Mouse (Mus musculus) megakaryocyte, adult 5-6 weeks (primary cell): Measurements from ENCODE around the gene Prkg1. TPM values are rescaled to one million over a fixed set of nuclear protein-coding genes. Genes with fewer than 3 reads are reported as not detected.

Source experiments
- ATAC-seq: 2 replicates; pipeline ENCODE4 v1.8.0; 2016; ENCODE audit warnings: mild to moderate bottlenecking, inconsistent platforms; ENCODE audit not compliant: poor library complexity, severe bottlenecking
- total RNA-seq, 2 experiments: library from RNA; stranded (forward) in 1 of 2; stranded (reverse) in 1 of 2; fragments of 153-499, 151-499 nt in 1 of 2; fragments of 221-1000, 200-1000 nt in 1 of 2; gene quantifications; 2 replicates each; pipeline versions ENCODE4 v1.2.3 to v1.2.4; 2015 to 2017

The Prkg1 gene
- total RNA-seq, 2 experiments from 2014 or later, result 0.11 TPM

DNA sequence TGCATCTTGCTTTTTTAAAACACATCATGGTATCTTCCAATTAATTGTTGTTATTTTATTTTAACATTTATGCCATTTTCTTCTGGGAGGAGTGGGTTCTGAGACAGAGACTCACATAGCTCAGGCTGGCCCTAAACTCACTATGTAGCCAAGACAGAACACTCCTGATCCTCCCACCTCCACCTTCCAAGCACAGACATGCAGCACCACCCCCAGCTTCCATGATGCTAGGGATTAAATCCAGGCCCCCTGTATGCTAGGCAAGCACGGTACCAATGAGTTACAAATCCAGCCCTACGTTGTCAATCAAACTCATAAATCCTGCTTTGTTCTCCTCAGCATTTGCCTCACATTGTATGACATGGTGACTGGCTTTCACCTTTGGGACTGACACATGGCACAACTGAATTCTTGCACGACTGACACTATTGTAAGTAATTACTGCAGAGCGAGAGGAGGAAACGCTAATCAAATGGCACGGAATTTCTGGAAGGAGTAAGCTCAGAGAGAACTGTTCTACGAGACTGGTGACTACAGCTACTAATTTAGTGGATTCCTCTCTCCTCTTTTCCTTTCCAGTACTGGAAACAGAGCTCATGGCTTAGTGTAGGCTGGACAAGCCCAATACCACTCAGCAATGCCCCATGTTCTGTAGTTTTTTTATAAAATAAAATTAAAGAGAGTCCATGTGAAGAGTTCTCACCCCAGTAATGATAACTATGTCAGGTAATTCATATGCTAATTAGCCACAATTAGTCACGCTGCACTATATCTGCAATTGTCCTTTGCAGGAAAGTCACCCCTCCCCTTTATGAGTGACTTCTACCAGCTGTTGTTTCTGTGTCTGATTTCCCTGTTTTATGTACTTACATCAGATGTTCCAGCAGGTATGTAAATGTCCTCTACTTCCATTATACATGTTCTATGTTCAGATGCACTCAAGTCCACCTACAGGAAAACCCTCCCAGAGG lies 133.6 kb downstream of the Prkg1 start:
- ATAC-seq, result no peak

DNA sequence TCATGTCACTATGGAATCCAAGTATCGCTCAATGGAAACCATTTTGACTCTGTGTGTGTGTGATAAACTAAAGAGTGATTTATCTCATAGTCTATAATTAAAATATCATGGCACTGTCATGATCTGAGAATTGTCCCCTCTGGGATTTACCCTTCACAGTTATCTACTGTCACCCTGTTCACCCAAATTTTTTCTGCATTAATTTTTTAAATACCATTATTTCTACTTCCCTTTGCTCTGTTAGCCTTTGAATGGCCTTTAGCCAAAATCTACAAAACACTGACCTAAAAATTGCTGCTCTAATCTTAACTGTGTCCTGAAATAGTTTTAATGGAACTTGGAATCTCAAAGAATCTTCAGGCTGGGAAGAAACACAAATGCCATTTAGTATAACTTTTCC lies 143.1 kb downstream of the Prkg1 start:
- no peak for ATAC-seq

GRCm38 (mm10) chr19:31616830-31617229 lies 148.0 kb downstream of the Prkg1 start:
- no peak for ATAC-seq

GRCm38 (mm10) chr19:31616159-31616558 lies 148.7 kb downstream of the Prkg1 start:
- ATAC-seq, result no peak

DNA sequence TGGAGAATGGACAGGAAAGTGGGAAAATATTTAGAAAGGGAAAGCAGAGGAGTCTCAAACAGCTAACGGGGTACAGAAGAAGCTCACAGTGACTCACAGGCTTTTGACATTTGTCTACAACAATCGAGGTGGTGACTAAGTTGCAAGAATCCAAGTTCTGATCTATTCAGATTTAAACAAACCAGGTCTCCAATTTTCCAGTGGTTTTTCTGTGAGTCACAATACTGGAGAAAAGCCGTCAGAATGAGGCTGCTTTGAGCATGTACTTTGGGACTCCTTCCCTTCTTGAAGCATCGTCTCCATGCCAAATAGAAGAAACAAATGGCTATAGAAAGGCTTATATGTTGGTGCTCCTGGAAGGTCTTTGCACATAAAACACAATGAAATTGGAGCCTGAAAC lies 151.7 kb downstream of the Prkg1 start:
- ATAC-seq, result no peak

GRCm38 (mm10) chr19:31602578-31602977 lies 162.3 kb downstream of the Prkg1 start:
- ATAC-seq, result peak; percentile 98

DNA sequence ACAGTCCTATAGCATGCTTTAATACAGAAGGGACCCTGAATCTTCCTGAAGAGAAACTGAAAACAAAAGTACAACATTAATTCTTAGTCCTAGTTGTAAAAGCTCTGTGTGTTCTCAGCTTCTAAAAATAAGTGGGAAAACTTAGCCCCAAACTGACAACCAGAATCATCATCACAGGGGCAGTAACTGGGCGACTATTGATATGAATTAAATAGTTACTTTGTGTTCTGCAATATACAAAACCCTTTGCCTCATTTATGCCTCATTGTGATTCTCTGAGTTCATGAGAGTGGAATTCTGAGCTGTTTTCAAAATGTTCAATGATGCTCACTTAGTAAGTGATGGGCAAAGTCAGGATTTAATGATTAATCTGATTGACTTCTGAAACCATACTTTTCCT lies 170.8 kb downstream of the Prkg1 start:
- ATAC-seq, result no peak

DNA sequence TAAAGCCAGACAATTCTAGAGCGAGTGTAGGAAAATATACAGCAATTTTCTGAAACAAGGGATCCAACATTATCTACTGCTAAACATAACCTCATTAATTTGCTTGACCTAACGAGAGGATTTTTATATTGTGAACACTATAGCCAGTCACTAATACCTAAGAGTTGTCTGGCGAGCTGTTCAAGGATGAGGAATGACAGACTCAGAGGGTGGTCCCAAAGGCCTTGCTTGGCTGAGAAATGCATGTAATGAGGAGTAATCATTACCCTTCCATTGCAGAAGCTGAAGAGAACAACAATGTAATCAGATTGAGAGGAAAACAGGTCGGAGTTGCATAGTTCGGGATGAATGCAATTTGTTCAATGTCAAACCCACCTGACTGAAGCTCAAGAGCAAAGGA lies 174.1 kb downstream of the Prkg1 start:
- ATAC-seq, result no peak

GRCm38 (mm10) chr19:31577092-31577491 lies 187.7 kb downstream of the Prkg1 start:
- ATAC-seq, result no peak

- no peak for ATAC-seq
Measured at GRCm38 (mm10) chr19:31564329-31564728, 200.5 kb downstream of the Prkg1 start.

DNA sequence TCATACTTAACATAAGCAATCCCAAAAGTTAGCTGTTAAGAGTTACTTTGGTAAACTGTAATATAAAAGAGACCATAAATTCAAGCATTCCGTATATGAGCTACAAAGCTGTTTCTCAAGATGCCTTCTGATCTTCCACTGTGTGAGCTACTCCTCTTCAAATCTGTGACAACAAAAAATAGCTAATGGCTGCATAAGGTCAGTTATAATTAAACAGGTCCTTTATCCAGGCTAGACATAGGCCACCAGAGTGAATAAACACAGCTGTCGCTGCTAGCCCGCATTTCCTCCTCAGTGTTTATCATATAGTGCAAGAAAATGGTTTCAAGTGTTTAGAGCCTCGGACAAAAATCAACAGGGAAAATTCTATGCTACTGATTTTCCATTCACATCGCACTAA lies 218.8 kb downstream of the Prkg1 start:
- no peak for ATAC-seq

DNA sequence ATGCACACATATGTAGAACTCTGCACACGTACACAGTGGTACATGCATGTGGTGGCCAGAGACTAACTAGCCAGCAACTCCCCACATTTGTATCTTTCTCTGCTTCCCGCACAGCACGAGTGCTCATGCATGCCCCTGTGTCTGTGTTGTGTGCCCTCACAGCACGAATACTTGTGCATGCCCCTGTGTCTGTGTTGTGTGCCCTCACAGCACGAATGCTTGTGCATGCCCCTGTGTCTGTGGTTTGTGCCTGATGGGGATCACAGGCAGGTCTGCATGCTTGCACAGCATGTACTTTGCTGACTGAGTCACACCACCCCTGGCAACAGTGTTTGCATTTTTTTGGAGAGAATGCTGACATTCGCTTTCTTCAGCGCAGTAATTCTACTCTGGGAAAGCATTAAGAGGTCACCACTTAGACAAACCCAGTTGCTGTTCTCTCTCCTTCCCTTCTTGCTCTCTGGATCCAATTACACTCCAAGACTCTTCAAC lies 233.5 kb downstream of the Prkg1 start:
- ATAC-seq, result no peak

GRCm38 (mm10) chr19:31530616-31531015 lies 234.2 kb downstream of the Prkg1 start:
- no peak for ATAC-seq

DNA sequence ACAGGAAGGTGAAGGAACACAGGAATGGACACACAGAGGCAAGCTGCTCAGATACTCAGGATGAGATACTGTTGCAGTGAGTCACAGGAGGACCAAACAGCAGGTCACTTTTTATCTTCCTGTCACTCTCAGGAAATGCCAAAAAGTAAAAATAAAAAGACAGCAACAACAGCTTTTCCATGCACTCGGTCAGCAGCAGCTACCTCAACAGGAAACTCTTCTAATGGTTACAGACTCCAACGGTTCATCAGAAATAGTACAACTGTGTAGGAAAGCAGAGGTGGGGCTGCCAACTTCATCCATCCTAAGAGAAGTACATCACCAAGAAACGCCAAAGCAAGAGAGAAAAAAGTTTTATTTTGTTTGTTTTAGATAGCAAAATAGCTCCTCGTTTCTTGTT lies 234.9 kb downstream of the Prkg1 start:
- ATAC-seq, result no peak

DNA sequence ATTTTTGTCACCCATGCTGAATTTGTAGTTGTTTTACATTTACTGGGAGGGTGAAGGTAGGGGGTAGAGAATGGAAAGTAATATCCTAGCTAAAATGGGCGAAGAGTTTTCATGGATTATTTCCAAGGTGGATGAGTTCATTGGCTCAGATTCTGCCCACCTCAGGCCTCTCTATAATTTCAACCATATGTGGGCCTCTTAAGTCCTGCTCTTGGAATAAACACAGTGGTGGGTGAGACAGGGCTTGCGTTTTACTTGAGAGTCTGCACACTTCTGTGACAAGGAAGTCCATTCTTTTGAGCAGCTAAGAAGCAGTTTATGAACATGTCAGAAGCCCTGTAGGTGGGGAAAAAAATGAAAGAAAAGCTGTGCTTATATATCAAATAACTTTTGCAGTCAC lies 250.3 kb downstream of the Prkg1 start:
- ATAC-seq, result no peak

GRCm38 (mm10) chr19:31507831-31508230 lies 257.0 kb downstream of the Prkg1 start:
- peak; percentile 75 for ATAC-seq

GRCm38 (mm10) chr19:31506296-31506695 lies 258.5 kb downstream of the Prkg1 start:
- ATAC-seq, result no peak

DNA sequence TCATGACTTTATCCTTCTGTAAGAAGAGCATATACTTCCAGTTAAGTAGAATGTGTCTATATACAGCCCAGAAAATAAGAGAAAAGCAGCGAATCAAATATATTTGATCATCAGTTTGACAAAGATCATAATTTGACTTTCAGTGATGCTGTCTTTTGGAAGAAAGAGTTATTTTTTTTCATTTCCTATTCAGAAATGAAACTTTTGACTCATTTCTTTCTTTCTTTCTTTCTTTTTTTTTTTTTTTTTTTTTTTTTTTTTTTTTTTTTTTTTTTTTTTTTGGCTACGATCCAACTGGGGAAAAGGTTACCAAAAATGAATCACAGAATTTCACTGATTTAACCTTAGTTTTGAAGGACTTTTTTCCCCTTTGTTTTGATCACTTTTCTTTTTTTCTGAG lies 259.8 kb downstream of the Prkg1 start:
- ATAC-seq, result no peak

DNA sequence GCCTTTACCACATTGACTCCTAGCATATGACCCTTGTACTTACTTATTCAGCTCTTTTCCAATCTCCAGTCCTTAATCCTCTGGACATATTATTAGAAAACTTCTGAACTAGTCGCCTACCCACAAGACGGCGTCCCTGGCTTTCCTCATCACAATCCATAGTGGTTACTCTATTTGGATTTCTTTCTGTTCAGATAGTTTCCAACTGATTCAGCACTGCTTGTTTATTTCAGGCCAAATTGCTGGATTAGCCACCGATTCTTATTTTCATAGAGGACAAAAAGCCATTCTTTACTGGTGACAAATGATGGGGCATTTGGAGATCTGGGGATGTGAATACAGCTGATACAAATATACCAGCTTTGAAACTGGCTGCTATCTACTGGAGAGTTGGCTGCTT lies 267.4 kb downstream of the Prkg1 start:
- ATAC-seq, result no peak

- no peak for ATAC-seq
Measured at GRCm38 (mm10) chr19:31489606-31490005, 275.2 kb downstream of the Prkg1 start.

DNA sequence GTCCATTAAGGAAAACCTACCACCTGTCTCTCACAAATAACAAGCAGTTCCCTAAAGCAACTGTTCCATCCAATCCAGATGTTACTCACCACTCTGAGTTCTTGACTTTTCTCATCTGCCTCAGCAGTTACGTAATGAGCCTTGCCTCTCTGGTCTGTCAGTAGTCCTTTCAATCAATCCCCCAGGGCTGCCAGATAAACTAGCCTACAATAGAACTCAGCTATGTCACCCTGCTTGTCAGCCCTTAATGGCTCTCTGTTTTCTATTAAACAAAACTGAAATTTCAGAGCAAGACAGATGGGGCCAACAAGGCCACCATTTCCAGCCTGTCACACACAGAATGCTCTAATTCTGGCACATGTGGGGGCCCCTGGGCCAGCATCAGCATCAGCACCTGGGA lies 293.1 kb downstream of the Prkg1 start:
- no peak for ATAC-seq

- peak; percentile 86 for ATAC-seq
Measured at GRCm38 (mm10) chr19:31460188-31460587, 304.6 kb downstream of the Prkg1 start.

DNA sequence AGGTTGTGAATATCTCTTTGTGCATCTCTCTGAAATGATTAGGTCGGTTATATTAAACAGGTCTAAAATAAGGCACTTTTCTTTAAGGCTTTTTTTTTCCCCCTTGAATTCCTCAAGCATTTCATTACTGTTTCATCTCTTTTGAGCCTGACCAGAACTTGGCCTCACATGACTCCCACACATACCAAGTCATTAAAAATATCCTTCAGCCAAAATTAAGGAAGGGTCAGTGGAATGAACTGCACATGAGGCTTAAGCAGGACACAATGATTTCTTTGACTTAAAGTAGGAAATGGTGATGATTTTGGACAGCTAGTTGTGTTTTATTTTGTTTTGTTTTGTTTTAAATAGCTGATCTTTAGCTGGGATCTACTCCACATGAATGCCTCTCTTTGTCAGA lies 320.7 kb downstream of the Prkg1 start:
- no peak for ATAC-seq
